Mouse (Mus musculus) olfactory bulb, adult 2 months (tissue): ENCODE data around the gene Ccno. TPM values are rescaled to one million over a fixed set of nuclear protein-coding genes. Genes with fewer than 3 reads are reported as not detected.

Experiments used
- H3K27ac ChIP-seq: fragments of 200-500 bp; 2 replicates; pipeline ENCODE4 v1.5.1; 2012; ENCODE audit warnings: low read depth, low read length; ENCODE audit not compliant: insufficient read depth
- H3K4me1 ChIP-seq: fragments of 200-500 bp; 2 replicates; pipeline ENCODE4 v1.6.1; 2012; ENCODE audit warnings: low read length; ENCODE audit not compliant: control insufficient read depth, insufficient read depth
- H3K4me3 ChIP-seq: fragments of 200-500 bp; 2 replicates; pipeline ENCODE4 v1.5.1; 2012; ENCODE audit warnings: mild to moderate bottlenecking, low read depth, low read length, moderate library complexity; ENCODE audit not compliant: insufficient read depth
- CTCF ChIP-seq: fragments of 200-500 bp; IDR thresholded peaks from 2 replicates; pipeline ENCODE4 v1.5.1; 2012; ENCODE audit warnings: low read depth, mild to moderate bottlenecking, low read length, moderate library complexity; ENCODE audit not compliant: insufficient read depth
- POLR2A ChIP-seq: fragments of 200-500 bp; IDR thresholded peaks from 2 replicates; pipeline ENCODE4 v1.6.1; 2012; ENCODE audit warnings: mild to moderate bottlenecking, low read depth, low read length, moderate library complexity; ENCODE audit not compliant: insufficient read depth
- WGBS: fragments of 180-500 bp; shearing (Covaris S2); methylation state at CpG from one replicate; pipeline ENCODE4 v1.1.7; 2018; 5-methylcytosine and 5-hydroxymethylcytosine counted together
- polyA plus RNA-seq: library from polyadenylated mRNA; stranded (reverse); fragments of >200 nt; gene quantifications from 2 replicates; pipeline ENCODE4 v1.2.4, GENCODE M21; 2012; ENCODE audit warnings: low replicate concordance; ENCODE audit not compliant: missing spikeins, insufficient read depth, insufficient read length

Gene Ccno
- polyA plus RNA-seq, 1 experiment, result not detected

GRCm38 (mm10) chr13:112985605-112986450 is 1.8 kb upstream of the Ccno start:
- no peak overlapping the region for H3K4me3 ChIP-seq
- 49% methylated on average over 18 of the region's 18 CpGs for WGBS

DNA sequence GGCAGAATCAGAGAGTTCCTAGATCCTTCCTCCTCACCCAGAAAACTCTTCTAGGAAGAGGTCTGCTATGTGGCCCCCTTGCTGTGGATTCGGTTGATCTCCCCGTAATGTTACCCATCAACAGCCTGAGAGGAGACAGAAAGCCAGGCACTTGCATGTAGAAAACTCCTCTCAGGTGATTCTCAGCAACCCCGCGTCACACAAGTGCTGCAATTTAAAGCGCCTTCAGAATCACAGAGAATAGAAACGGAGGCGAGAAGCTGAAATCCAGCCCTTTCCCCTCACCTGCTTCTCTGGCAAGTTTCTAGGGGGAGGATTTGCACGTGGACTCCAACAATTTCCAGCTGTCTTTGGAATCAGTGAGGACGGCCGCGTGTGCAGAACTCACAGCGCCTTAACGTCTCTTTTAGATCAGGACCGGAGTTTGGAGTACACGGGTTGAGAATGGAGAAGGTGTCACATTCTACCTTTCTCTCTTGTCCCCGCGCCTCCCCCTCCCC is 1.1 kb upstream of the Ccno start:
- H3K4me1 ChIP-seq, result peaks cover 20% of the 10 kb centered on the region
- no peak overlapping the region for H3K4me3 ChIP-seq
- 11% methylated on average over 17 of the region's 17 CpGs for WGBS
- H3K27ac ChIP-seq, result no peak overlapping the region
- TF ChIP-seq CTCF (no peak), POLR2A (no peak)

More at GRCm38 (mm10) chr13:112985605-112986450, 1.8 kb upstream of the Ccno start:
- H3K27ac ChIP-seq, result no peak overlapping the region
- TF ChIP-seq POLR2A, result no peak
- no peak for TF ChIP-seq CTCF
- H3K4me1 ChIP-seq, result peaks cover 20% of the 10 kb centered on the region

- under 1% methylated on average over 39 of the region's 39 CpGs for WGBS
- H3K4me1 ChIP-seq, result peaks cover 20% of the 10 kb centered on the region
- 0 out of 2 replicates have a peak overlapping the region, but pooled peaks have one; percentile 3 for H3K27ac ChIP-seq
- TF ChIP-seq POLR2A (no peak), CTCF (0 out of 2 replicates have a peak, but pooled peaks have one; percentile 23)
- H3K4me3 ChIP-seq, result peak overlapping the region; percentile 59
These were observed 389 bp downstream of the Ccno start for GRCm38 (mm10) chr13:112987991-112988390.

- no peak for TF ChIP-seq POLR2A
- no peak for TF ChIP-seq CTCF
- H3K4me3 ChIP-seq, result peak overlapping the region; percentile 26
- under 1% methylated on average over 19 of the region's 19 CpGs for WGBS
- peaks cover 26% of the 10 kb centered on the region for H3K4me1 ChIP-seq
- H3K27ac ChIP-seq, result no peak overlapping the region
These were observed 1.3 kb downstream of the Ccno start for GRCm38 (mm10) chr13:112988866-112989265.

DNA sequence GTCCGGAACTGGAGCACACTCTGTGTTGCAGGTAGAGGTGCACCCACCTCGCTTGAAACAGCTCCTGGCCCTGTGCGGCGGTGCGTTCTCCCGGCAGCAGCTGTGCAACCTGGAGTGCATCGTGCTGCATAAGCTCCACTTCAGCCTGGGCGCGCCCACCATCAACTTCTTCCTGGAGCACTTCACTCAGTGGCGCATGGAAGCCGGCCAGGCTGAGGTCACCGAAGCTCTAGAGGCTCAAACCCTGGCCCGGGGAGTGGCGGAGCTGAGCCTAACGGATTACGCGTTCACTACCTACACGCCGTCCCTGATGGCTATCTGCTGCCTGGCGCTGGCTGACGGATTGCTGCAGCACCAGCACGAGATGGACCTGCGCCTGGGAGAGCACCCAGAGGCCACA is 1.9 kb downstream of the Ccno start:
- 13% methylated on average over 23 of the region's 23 CpGs for WGBS
- no peak overlapping the region for H3K4me3 ChIP-seq

DNA sequence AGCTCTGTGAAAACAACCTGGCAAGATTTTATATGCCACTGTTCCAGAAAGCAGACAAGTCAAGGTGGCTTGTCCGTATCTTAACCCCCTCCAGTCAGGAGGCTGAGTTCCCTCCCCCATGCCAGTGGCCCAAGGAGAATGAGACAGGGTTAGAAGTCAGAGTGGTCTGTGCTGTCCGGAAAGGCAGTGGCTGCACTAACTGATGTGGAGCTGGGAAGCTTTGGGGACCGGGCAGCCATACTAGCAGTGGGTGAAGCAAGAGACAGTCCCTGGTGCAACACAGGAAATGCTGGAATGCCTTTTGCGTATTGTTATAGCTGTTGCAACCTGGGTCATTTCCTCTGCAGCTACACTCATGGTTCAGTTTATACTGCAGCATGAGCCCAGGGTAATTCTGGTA is 2.7 kb downstream of the Ccno start:
- Histone ChIP-seq H3K27ac (no peak overlapping the region), H3K4me3 (no peak overlapping the region), H3K4me1 (peaks cover 30% of the 10 kb centered on the region)
- 55% methylated on average over 4 of the region's 4 CpGs for WGBS
- TF ChIP-seq POLR2A (no peak), CTCF (no peak)

More for the DNA sequence above, 1.9 kb downstream of the Ccno start:
- TF ChIP-seq CTCF (no peak), POLR2A (no peak)
- Histone ChIP-seq H3K4me1 (peaks cover 30% of the 10 kb centered on the region), H3K27ac (no peak overlapping the region)

GRCm38 (mm10) chr13:112993531-112994152 is 6.0 kb downstream of the Ccno start, which contains the start of gene Mcidas:
Gene Mcidas (plus strand): TSS chr13:112993845.
- TF ChIP-seq CTCF, result no peak
- no peak for TF ChIP-seq POLR2A
- WGBS, result under 1% methylated on average over 62 of the region's 63 CpGs

DNA sequence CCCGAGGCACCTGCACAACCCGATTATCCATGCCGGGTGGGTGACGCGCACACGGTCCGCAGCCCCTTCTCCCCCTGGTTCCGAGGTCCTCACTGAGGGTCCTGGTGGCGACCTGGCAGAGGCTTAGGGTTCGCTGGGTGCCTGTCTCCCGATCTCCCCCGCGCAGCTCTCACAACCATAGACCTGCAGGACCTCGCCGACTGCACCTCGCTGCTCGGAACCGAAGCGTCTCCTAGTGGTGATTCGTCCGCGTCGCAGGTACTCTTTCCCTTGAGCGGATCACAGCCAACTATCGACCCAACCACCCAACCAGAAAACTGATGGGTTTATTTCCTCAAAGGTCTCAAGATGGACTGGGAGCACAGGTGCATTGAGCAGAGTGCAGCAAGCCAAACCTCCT is 6.6 kb downstream of the Ccno start:
- Histone ChIP-seq H3K4me3 (peak overlapping the region; percentile 37), H3K4me1 (peaks cover 18% of the 10 kb centered on the region), H3K27ac (no peak overlapping the region)
- TF ChIP-seq CTCF, result peak; percentile 45; the same call in 1 of the 2 replicates
- TF ChIP-seq POLR2A, result no peak
- 1% methylated on average over 25 of the region's 25 CpGs for WGBS

More at GRCm38 (mm10) chr13:112993531-112994152, 6.0 kb downstream of the Ccno start, which contains the start of gene Mcidas:
- Histone ChIP-seq H3K27ac (no peak within 1 kb of the TSS), H3K4me3 (peak within 1 kb of the TSS; percentile 37), H3K4me1 (peaks cover 20% of the 10 kb centered on the region)
